Mouse (Mus musculus) layer of hippocampus, postnatal 36 days (tissue): Measurements from ENCODE around the gene Myo3b. TPM values are rescaled to one million over a fixed set of nuclear protein-coding genes. Genes with fewer than 3 reads are reported as not detected.
"Not testable (repeated sequence)": the region's sequence is repeated elsewhere in the genome, so short reads cannot be mapped to it uniquely, and the experiment has no call there.

Experiments used
- DNase-seq, 2 experiments: peaks; one replicate each; pipeline ENCODE4 v3.0.0; 2022
- total RNA-seq, 2 experiments: library from RNA; stranded (reverse); gene quantifications; 2 replicates each; pipeline ENCODE4 v1.2.3; 2021

The Myo3b gene
- under 1 TPM; 0.95 to 0.96 TPM for total RNA-seq

DNA sequence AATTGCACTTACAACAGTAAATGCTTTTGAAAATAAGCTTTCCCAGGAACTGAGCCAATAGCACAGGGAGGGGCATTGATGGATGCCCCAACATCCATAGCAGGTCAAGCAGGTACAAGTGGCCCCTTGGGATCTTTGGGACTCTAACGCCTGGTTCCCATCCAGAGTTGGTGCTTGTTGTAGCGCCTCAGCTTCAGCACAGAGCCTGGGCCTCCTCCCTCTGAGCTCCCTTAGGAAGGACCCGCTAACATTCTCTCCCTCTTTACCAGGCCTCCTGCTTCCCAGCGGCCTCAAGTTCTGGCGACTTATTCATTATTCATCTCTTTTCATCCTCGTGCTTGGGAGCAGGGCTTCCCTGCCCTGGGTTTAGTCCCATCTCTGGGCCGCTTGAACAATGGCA is at the start of gene Myo3b:
Gene Myo3b, plus strand, starts transcription at position 375 of the 400 bp plus-strand sequence.
- DNase-seq = no peak

DNA sequence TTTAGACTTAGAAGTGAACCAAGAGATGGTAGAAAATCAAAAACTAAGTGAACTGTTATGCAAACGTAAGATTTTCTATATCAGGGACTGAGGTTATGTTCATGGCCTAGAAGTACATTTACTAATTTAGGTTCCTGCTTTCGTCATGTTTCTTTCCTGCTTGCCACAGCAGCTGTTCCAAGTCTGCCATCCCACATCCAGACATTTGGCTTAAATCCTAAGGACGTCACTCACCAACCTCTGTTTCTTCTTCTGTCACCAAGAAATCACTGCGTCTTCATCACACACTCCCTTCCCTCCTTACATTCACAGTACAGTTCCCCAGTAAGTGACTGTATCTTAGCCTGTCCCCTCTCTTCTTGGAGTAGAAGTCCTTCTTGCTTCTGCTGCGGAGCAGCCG is 49.7 kb upstream of the Myo3b start:
- DNase-seq = no peak

DNA sequence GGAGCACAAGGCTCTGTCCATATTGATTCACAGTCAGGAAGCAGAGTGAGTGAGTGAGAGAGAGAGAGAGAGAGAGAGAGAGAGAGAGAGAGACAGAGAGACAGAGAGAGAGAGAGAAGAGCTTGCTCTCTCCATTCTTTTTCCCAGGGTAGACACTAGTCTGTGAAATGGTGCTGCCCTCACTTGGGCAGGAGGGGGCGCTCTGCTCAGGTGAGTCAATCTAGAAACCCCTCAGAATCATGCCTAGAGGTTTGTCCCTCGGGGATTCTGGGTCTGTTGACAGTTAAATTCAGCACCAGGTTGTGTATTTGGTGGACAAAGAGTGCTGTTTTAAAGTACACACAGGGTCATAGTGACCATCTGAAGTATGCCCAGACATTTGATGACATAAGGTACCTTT is 48.3 kb upstream of the Myo3b start:
- no peak for DNase-seq

DNA sequence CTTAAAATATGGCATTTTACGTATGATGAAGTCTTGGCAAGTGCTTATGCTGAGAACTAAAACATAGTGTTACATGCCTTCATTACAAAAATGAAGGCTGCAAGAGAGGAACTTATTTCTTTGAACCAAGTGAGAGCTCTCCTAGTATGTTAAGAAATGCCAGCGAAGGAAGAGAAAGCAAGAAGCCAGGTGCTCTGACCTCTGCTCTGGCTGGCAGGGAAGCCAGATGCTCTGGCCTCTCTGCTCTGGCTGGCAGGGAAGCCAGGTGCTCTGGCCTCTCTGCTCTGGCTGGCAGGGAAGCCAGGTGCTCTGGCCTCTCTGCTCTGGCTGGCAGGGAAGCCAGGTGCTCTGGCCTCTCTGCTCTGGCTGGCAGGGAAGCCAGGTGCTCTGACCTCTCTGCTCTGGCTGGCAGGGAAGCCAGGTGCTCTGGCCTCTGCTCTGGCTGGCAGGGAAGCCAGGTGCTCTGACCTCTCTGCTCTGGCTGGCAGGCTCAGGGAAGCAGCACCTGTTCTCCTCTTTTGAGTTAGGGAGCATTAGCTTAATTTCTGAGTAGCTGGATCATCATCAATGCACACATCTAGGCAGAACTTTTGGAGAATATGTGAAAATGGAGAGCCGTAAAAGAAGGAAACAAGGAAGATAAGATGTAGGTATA is 44.7 kb upstream of the Myo3b start:
- not testable (repeated sequence) for DNase-seq

DNA sequence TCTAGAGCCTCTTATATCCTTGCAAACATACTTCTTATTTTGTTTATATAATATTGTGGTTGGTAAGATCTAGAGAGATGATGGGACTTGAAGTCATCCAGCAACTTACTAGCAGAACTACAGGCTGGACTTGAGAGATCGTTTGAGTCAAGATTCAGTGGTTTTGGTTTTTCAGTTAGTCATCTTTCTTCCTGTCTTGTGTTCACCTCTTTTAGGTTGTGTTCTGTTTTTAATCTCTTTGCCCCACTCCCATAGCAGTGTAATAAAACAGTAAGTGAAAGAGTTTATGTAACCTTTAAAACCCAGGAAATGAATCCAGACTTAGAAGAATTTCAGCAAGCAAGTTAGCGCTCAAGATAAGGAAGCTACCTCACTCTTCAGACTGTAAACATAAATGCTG is 44.1 kb upstream of the Myo3b start:
- no peak for DNase-seq

DNA sequence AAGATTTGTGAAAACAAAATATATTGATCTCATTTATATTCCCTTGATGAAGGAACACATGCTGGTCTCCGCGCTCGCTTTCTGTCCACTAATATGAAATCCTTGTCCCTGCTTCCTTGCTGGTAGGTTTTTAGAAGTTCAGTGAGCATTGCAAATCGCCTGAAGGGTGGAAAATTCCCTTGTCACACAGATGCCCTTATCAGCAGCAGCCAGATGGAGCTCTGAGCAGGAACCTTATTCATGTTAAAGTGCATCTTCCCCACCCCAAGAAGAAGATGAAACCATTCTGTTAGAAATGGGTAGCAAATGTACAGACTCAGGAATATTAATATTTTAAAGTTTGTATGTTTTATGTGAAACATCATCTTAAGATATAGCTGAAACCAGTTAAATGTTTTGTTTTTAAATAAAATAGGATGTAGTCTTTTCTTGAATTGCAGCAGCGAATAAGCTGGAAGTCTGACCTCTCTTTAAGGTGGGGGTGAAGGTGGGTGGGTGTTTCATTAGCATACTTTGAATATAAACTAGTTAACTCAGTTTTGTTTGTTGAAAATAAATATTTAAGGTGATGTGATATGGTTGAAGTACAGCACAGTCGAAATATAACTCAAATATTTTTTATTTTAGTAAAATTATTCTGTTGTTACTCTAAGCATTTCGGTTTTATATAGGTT is 39.7 kb upstream of the Myo3b start:
- DNase-seq = no peak

DNA sequence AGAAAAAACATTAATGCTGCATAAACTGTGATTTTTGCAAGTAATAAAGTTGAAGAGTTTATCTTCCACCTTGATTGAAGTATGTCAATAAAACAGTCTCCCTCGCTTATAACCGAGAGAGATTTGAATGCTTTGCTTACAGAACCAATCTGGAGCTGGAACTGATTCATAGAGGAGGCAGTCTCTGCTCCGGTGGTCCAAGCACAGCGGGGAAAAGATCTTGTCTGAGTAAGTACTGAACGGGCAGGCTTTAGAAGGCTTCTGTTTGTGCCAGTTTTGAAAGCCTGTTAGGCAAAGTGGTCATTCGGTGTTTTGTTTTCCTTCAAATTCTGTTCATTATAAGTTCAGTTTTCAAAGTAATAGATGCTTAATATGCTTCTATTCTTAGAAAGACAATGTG is 38.6 kb upstream of the Myo3b start:
- DNase-seq = no peak

DNA sequence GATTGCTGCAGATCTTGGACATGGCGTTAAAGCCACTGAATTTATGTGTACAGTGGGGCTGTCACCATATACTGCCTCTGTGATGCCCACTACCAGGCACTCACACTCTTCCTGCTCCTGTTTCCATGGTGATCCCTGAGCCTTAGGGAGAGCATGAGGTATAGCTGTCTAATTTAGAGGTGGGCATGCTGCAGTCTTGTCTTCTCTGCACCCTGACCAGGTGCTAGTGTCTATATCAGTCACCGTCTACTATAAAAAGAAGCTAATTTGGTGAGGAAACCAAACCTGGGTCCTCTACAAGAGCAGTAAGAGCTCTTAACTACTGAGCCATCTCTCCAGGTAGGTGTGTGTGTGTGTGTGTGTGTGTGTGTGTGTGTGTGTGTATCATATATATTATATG is 32.4 kb upstream of the Myo3b start:
- no peak for DNase-seq

DNA sequence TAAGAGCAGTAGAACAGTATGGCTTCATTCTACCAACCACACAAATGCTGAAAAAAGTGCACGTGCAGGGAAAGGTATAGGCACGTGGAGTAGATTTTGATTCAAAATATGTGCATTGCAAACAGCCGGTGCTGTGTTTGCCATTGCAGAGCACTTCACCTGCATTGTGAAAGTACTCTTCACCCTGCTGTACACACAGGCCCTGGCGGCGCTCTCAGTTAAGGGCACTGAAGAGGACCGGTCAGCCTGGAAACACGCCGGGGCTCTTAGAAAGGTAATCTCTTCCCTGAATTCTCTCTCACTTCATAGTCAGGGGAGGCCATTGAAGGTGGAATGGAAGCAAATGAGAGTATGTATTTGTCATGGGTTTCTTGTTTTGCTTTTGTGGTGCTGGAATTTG is 26.0 kb upstream of the Myo3b start:
- DNase-seq = no peak

DNA sequence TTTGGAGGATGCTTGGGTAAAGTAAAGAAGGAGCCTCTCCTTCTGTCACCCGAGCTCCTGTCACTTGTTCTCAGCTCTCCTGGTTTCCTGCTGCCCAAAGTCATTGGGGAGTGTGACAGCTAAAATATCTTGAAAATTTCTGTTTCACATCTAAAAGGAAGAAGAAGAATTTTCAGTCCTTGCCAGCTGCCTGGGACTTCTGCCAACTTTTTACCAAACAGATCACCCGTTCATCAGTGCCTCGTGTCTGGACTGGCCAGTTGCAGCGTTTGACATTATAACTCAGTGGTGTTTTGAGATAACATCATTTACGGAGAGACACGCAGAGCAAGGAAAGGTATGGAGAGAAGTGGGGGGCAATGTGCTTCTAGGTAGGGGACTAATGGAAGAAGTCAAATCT is 20.7 kb upstream of the Myo3b start:
- no peak for DNase-seq

DNA sequence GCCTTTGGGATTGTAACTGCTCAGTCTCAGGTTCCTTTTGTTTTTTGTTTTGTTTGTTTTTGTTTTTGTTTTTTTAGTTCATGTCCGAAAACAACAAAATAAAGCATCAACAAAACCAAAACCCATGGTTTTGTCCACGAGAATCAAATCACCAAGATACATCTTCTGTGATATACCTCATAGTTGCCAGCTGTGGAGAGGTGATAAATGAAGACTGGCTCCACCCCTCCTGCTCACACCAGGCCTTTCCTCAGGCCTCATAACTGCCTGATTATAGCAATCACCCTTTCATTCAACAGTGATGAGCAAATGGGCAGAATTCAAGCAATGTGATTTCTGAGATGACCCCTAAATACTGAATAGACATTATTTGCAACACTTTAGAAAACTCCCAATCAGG is 14.5 kb upstream of the Myo3b start:
- no peak for DNase-seq

DNA sequence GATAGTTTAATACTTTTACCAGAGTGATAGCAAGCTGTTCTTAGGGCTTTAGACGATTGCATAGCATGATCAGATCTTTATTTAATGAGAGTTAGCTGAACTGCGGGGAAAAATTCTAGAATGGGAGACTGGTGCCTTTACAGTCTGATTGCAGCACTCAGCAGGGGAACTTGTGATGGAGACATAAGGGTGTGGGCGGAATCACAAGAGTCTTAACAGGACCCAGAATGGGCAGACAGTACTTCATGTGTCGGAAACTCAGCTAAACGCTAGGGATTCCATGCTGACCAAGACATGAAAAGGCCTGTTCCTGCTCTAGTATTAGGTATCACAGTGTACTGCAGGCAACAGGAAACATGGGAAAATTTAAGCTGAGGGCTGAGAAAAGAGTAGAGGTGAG is 13.2 kb upstream of the Myo3b start:
- no peak for DNase-seq

DNA sequence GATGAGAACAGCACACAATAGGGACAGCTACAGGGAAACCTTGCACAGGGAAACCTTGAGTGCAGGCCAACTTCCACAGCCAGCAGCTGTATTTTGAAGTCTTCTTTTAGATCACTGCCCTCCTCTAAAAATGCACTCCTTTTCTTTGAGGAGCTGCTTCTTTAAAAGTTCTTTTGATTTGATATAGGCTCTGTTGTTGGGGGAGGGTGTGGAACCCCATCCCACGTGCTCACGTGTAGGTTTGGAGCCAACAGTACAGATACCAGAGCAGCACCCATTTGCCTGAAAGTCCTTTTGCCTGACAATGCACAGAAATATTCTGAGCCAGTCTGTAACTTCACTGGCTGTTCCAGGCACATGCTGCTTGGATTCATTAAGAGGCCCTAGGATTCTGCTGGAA is 7.5 kb upstream of the Myo3b start:
- no peak for DNase-seq

DNA sequence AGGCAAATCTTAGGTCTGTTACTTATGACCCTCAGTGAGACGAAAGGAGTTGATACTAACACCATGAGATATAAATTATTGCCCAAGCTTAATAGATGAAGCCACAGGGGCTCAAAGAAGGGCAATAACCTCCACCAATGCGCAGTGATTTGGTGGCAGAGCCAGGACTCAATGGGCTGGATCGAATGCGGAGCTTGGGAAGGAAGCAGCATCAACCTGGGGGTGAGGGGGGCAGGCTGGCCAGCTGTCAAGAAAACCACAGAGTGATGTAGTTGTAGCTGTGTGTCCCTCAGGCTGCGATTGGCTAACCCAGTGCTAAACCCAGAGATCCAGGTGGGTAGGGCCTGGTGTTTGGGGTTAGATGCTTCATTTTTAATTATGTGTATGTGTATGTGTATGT is 4.0 kb upstream of the Myo3b start:
- DNase-seq = no peak

DNA sequence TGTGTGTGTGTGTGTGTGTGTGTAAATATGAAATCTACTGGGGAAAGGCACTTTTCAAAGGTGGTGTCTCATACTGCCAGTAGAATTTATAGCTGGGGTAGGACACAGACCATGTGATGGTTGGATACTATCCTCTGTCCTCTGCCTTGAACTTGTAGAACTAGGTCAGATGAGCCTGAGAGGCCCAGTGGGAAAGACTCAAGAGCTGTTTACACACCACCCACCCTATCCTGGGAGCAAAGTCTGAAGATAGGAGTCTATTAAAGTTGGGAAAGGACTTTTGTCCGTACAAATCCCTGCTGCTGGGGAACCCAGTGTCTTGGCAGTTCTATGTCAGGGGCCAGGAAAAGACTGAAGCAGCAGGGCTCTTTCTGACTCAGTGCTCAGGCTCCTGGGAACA is 3.6 kb upstream of the Myo3b start:
- no peak for DNase-seq

DNA sequence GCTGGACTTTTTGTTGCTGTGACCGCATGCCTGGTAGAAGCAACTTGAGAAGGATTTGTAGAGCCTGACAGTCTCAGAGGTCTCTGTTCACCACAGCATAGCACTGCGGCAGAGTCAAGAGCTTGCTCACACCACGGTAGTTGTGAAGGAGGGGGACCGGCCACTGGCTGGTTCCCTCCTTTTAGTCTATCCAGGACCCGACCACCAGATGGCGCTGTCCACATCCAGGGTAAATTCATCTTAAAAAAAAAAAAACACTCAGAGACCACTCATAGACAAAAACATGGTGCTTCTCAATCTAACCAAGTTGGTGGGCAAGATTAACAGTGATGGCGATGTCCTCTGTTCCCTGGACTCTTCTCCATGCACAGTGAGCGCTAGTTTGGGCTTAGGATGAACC is 1.7 kb upstream of the Myo3b start:
- DNase-seq = no peak

DNA sequence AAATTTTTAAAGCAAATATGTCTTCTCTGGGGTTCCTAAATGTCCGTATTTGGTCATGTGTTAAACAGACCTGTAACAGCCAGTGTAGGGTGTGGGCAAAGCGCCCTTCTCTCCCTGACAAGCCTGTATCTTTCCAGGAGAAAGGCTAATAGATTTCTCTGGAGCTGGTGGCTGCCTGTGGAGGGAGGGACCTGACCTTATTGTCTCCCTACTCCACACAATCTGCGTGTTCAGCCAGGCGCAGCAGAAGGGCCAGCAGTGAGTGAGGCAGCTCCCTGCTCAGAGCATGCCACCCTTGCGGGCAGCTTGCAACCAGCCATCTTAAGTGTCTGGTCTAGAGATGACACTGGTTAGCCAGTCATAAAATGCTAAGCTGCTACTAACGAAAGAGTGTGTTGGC is 5.5 kb downstream of the Myo3b start:
- DNase-seq = no peak

DNA sequence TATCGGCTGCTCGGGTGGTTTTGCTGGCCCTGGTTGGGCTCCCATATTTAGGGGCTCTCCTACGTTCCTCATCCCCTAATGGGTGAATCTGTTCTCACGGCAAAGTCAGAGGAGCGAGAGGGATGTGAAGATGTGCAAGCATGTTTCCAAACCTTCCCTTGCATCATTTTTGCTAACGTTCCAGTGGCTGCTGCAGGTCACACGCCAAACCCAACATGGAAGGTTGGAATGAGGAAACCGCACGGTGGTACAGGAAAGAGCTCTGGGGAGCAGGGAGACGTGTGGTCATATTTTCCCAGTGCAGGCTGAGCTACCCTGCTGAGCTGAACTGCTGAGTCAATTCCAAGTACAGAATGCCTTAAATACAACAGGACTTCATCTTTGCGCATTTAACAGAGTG is 8.9 kb downstream of the Myo3b start:
- DNase-seq = no peak

DNA sequence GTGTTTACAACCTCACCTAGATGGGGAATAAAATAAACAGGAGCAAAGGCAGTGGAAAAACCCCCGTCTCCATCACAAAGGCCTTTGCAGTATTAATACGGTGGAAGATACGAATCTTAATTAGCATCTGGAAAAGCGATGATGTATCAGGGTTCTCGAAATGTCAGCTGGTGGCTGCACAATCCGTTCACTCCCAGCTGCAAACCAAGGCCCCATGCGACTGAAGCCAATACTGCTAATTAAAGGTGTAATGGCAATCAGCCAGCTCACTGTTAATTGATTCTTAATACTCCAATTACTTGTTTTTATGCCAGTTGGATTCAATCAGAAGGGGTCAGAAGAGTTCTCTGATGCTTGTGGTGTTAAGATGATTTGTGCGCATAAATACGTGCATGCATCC is 14.9 kb downstream of the Myo3b start:
- no peak for DNase-seq

DNA sequence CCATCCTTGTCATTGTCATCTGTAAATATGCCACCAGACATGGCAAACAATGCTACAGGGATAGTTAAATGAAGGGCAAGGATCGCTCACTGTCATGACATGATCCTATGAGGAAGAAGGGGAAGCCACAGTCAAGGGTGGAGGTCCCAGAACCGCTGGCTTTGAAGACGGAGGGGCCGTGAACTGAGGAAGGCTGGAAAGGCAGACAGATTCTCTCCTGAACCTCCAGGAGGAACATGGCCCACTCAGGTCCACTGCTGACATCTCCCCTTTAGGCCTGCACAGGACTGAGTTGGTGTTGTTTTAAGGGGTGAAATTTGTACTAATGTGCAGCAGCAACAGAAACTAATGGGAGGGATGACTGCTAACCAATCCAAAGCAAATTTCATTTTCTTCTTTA is 19.3 kb downstream of the Myo3b start:
- no peak for DNase-seq

DNA sequence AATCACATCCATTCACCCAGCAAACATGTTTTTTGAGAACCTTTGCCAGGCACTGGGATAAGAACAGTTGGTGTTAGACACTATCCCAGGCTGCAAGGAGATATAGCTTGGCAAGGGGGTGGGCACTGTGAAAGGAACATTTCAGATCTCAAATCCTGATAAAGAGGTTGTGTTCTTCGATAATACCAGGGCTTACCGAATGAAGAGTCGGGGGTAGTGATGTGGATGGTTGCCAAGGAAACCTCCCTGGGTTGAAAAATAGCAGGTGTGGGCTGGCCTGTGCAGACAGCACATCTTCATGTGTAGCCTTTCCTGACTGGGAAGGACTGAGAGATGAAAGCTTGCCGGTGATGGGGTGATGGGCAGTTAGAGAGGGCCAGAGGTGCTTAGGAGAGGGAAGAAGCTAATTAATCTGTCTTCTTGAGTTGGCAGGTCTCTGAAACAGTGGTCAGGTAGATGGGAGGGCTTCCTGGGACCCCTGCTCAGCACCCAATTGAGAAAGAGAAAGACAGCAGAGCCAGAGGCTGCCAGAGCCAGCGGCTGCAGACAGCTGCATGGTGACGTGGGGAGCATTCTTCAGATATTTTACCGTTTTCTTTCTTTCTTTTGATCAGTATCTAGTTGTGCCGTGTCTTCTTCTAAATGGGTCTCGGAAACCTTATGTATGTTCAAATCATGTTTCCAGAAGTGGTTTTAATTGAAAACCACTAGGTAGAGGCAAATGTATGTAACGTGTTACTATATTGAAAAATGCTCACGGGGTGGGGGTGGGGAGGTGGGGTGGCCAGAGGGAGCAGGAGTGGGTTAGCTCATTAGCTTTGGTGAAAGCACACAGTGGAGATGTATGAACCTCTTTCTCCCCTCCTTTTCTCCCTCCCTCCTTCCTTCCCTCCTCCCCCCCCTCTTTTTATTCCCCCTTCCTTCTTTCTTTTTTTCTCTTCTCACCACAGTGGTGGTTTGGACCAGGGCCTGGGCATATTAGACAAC is 21.7 kb downstream of the Myo3b start:
- no peak for DNase-seq

DNA sequence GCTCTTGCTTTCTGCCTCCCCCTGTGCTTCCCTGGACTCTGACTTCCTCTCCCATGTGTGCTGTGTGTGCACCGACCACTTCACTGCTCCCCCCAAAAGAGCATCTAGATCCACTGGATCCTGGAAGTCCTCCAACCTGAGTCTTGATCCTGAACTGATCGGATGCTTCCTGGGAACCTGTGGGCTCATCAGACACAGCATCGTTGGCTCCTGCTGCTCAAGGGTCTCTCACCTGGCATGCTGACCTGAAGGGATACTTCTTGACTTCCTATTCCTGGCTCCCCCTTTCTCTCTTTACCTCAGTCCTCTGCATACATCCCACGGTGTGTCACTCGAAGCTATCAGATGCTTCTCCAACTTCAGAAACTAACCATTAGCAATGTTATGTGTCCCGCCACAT is 26.2 kb downstream of the Myo3b start:
- DNase-seq = no peak

DNA sequence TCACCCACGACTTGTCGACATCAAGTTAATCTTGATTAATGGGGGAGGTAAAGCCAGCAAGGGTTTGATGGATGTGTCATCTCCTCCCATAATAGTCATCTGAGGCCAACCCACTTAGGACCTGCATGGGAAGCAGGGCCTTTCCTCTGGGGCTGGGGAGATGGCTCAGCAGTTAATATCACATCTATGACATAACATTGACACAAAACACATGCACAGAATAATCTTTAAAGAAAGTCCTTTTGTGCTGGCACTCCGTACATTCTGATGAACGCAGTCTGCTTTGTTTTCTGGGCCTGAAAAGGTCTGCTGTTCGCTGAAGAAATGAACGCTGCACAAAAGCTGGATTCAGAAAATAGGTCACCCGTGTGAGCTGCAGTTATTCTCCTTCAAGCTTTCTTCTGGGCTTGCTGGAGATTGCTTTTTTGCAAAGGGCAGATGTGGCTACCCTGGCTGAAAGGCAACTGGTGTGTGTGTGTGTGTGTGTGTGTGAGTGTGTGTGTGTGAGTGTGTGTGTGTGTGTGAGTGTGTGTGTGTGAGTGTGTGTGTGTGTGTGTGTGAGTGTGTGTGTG is 26.9 kb downstream of the Myo3b start:
- no peak for DNase-seq
